ENCODE assay signal across 31 mouse cellular contexts in genomic region chr11:50007776-50008175, GRCm38 (mm10). TPM values are rescaled to one million over a fixed set of nuclear protein-coding genes. Genes with fewer than 3 reads are reported as not detected.
DNase-seq lines count a peak whose midpoint lies in the region; ATAC-seq and TF ChIP-seq lines count a peak whose summit lies in the region.
"Had no signal": no experiment of that assay in that cellular context is flagged by ENCODE, and none has a peak within 500 bp of the region (broad histone marks: within the 10 kb centered on the region; RNA-seq: fewer than 3 reads in every experiment).

No protein-coding gene starts in this region.

- no peak for TF ChIP-seq CTCF in midbrain, postnatal 0 days (IDR thresholded peaks at IDR 0.05)

- H3K27ac ChIP-seq in midbrain, postnatal 0 days (ENCODE audit: low read depth, low read length), result no peak overlapping the region
- no peak overlapping the region for H3K27ac ChIP-seq in midbrain, embryonic 13.5 days
- no peak overlapping the region for H3K27ac ChIP-seq in forebrain, embryonic 10.5 days
- H3K27ac ChIP-seq: embryonic facial prominence, embryonic 10.5 days; embryonic facial prominence, embryonic 13.5 days; forebrain, embryonic 13.5 days; heart, embryonic 15.5 days; hindbrain, embryonic 10.5 days; hindbrain, embryonic 14.5 days had no signal

- H3K9ac ChIP-seq in midbrain, postnatal 0 days (replicated peaks; ENCODE audit: low read length, poor library complexity, severe bottlenecking), result no peak overlapping the region
- H3K9ac ChIP-seq in midbrain, embryonic 13.5 days (replicated peaks), result no peak overlapping the region
- H3K9ac ChIP-seq: embryonic facial prominence, embryonic 13.5 days; forebrain, embryonic 13.5 days; heart, embryonic 12.5 days; heart, embryonic 15.5 days; hindbrain, embryonic 14.5 days had no signal

- H3K36me3 ChIP-seq in midbrain, postnatal 0 days (ENCODE audit: insufficient read depth, low read length), result no peaks in the 10 kb centered on the region
- H3K36me3 ChIP-seq in midbrain, embryonic 13.5 days, result no peaks in the 10 kb centered on the region
- H3K36me3 ChIP-seq in forebrain, embryonic 10.5 days (replicated peaks), result no peaks in the 10 kb centered on the region
- H3K36me3 ChIP-seq: embryonic facial prominence, embryonic 10.5 days; embryonic facial prominence, embryonic 13.5 days; heart, embryonic 12.5 days; heart, embryonic 15.5 days; hindbrain, embryonic 10.5 days had no signal

- no peak overlapping the region for H3K4me3 ChIP-seq in midbrain, postnatal 0 days (ENCODE audit: low read depth, low read length)
- H3K4me3 ChIP-seq in midbrain, embryonic 13.5 days (replicated peaks), result no peak overlapping the region
- no peak overlapping the region for H3K4me3 ChIP-seq in forebrain, embryonic 10.5 days
- H3K4me3 ChIP-seq: embryonic facial prominence, embryonic 10.5 days; embryonic facial prominence, embryonic 13.5 days; erythroblast, embryonic 14.5 days; forebrain, embryonic 13.5 days; heart, embryonic 12.5 days; heart, embryonic 15.5 days; hindbrain, embryonic 10.5 days had no signal

- WGBS in midbrain, postnatal 0 days, result 69% methylated on average over 10 of the region's 10 CpGs
- 77% methylated on average over 10 of the region's 10 CpGs for WGBS in midbrain, embryonic 13.5 days
- 78% methylated on average over 10 of the region's 10 CpGs for WGBS in forebrain, embryonic 10.5 days

- ATAC-seq in midbrain, postnatal 0 days (ENCODE audit: low FRiP score), result no peak
- no peak for ATAC-seq in midbrain, embryonic 13.5 days
- ATAC-seq: activated CD4-positive, CD25-positive, alpha-beta regulatory T cell, adult 4 months; CD4-positive, CD25-positive, alpha-beta regulatory T cell, adult 4 months; forebrain, embryonic 13.5 days; intestine, postnatal 0 days; Patski had no signal

- peak; percentile 27 to 33 for DNase-seq in cerebellum, postnatal 25 days
- DNase-seq in cerebellum, adult 9-10 months, result no peak
- DNase-seq in midbrain, postnatal 0 days (ENCODE audit: low spot score), result peak; percentile 7
- peak; percentile 51 for DNase-seq in ES-CJ7 (ENCODE audit: low read depth, low spot score)
- DNase-seq in ZHBTc4 (ENCODE audit: low read depth, low spot score), result peak; percentile 42
- DNase-seq in spleen, adult 18-20 months, result no peak
- DNase-seq in forebrain, embryonic 10.5 days (ENCODE audit: extremely low spot score, low spot score), result no peak
- DNase-seq: adrenal gland, adult 8-10 months; adrenal gland, postnatal 25 days; cerebellum, adult 11-12 months; cerebellum, adult 8-10 months; embryo, embryonic 11 days; gastrocnemius, postnatal 25 days; heart, adult 18-20 months; heart, postnatal 10 days; heart, postnatal 36 days; kidney, adult 2 months had no signal

- no peaks in the 10 kb centered on the region for H3K4me1 ChIP-seq in midbrain, postnatal 0 days (ENCODE audit: insufficient read depth, low read length)
- no peaks in the 10 kb centered on the region for H3K4me1 ChIP-seq in midbrain, embryonic 13.5 days (replicated peaks)
- peaks cover 5% of the 10 kb centered on the region; the same call in 1 of the 2 replicates for H3K4me1 ChIP-seq in forebrain, embryonic 10.5 days
- H3K4me1 ChIP-seq: heart, embryonic 12.5 days; heart, embryonic 15.5 days; hindbrain, embryonic 10.5 days had no signal

- H3K9me3 ChIP-seq in midbrain, postnatal 0 days (ENCODE audit: low read length), result no peaks in the 10 kb centered on the region
- no peaks in the 10 kb centered on the region for H3K9me3 ChIP-seq in midbrain, embryonic 13.5 days
- no peaks in the 10 kb centered on the region for H3K9me3 ChIP-seq in forebrain, embryonic 10.5 days
- H3K9me3 ChIP-seq: embryonic facial prominence, embryonic 10.5 days; embryonic facial prominence, embryonic 13.5 days; forebrain, embryonic 13.5 days; heart, embryonic 12.5 days; heart, embryonic 15.5 days; hindbrain, embryonic 10.5 days had no signal

- H3K27me3 ChIP-seq in midbrain, postnatal 0 days (ENCODE audit: insufficient read depth, low read length), result no peaks in the 10 kb centered on the region
- no peaks in the 10 kb centered on the region for H3K27me3 ChIP-seq in midbrain, embryonic 13.5 days
- H3K27me3 ChIP-seq in forebrain, embryonic 10.5 days (ENCODE audit: poor library complexity, severe bottlenecking), result 0 out of 2 replicates have a peak, but pooled peaks cover 14% of the 10 kb centered on the region
- H3K27me3 ChIP-seq: embryonic facial prominence, embryonic 13.5 days; forebrain, embryonic 13.5 days; heart, embryonic 15.5 days had no signal

- no peak overlapping the region for H3K4me2 ChIP-seq in midbrain, postnatal 0 days (ENCODE audit: low read depth, low read length, poor library complexity, severe bottlenecking)
- no peak overlapping the region for H3K4me2 ChIP-seq in midbrain, embryonic 13.5 days (replicated peaks)
- H3K4me2 ChIP-seq: embryonic facial prominence, embryonic 13.5 days; forebrain, embryonic 13.5 days; heart, embryonic 12.5 days; heart, embryonic 15.5 days; hindbrain, embryonic 14.5 days had no signal

RNA-seq across cellular contexts. Expression of gene Rnf130, which starts 17.4 kb away (rescaled TPM):
- total RNA-seq in midbrain, postnatal 0 days (2014; rRNA removed), result 90.4 and 127 TPM in 2 replicates
- 54.3 and 59.4 TPM in 2 replicates for polyA plus RNA-seq in midbrain, postnatal 0 days (2015; fragmentation: Nextera tagmentation; extraction: Ambion mirVana)
- 57.9 and 59.0 TPM in 2 replicates for polyA plus RNA-seq in midbrain, embryonic 13.5 days (2015; fragmentation: Nextera tagmentation; extraction: Ambion mirVana)
- 55.9 and 59.8 TPM in 2 replicates for polyA plus RNA-seq in forebrain, embryonic 10.5 days (2016; fragmentation: Nextera tagmentation; extraction: Ambion mirVana)
- polyA plus RNA-seq: C2C12 had no signal

Comparison
In these comparisons a context has a peak if more than half of its experiments do, and no peak if none do; other contexts are left out.
1. DNase-seq: peak in cerebellum, postnatal 25 days (2 of 2), midbrain, postnatal 0 days (single experiment), ES-CJ7 (single experiment) and ZHBTc4 (single experiment); none in cerebellum, adult 9-10 months (single experiment), spleen, adult 18-20 months (0 of 2) and forebrain, embryonic 10.5 days (single experiment).